Mouse (Mus musculus) embryonic fibroblast, embryonic 13.5 days (primary cell): Measurements from ENCODE around the gene Stil. TPM values are rescaled to one million over a fixed set of nuclear protein-coding genes. Genes with fewer than 3 reads are reported as not detected.

Experiments used
- H3K27ac ChIP-seq: 2 replicates; pipeline ENCODE4 v1.5.1; 2012; ENCODE audit warnings: low read length, control low read depth, inconsistent platforms; ENCODE audit not compliant: insufficient read depth
- H3K4me1 ChIP-seq: 2 replicates; pipeline ENCODE4 v1.6.1; 2011; ENCODE audit warnings: low read length; ENCODE audit not compliant: control insufficient read depth, insufficient read depth
- H3K4me3 ChIP-seq: 2 replicates; pipeline ENCODE4 v1.5.1; 2011; ENCODE audit warnings: mild to moderate bottlenecking, control low read depth, low read length; ENCODE audit not compliant: insufficient read depth
- CTCF ChIP-seq: IDR thresholded peaks from 2 replicates; pipeline ENCODE4 v1.5.1; 2011; ENCODE audit warnings: mild to moderate bottlenecking, control low read depth, low read length, moderate library complexity, borderline replicate concordance; ENCODE audit not compliant: insufficient read depth
- POLR2A ChIP-seq: IDR thresholded peaks from 2 replicates; pipeline ENCODE4 v1.6.1; 2011; ENCODE audit warnings: low read depth, mild to moderate bottlenecking, control low read depth, low read length, moderate library complexity
- polyA plus RNA-seq: library from polyadenylated mRNA; stranded (reverse); fragments of >200 nt; gene quantifications from 2 replicates; pipeline ENCODE4 v1.2.4, GENCODE M21; 2011; ENCODE audit warnings: low read depth; ENCODE audit not compliant: missing spikeins, insufficient read length

Gene Stil
- polyA plus RNA-seq, 1 experiment, result 14.4 TPM

GRCm38 (mm10) chr4:115038242-115038641, 38.3 kb downstream of the Stil start:
- TF ChIP-seq CTCF (peak; percentile 74; the same call in 1 of the 2 replicates), POLR2A (no peak)
- H3K27ac ChIP-seq, result no peak overlapping the region
- H3K4me3 ChIP-seq, result no peak overlapping the region
- no peaks in the 10 kb centered on the region for H3K4me1 ChIP-seq

- TF ChIP-seq POLR2A, result no peak
- TF ChIP-seq CTCF, result no peak
- H3K4me3 ChIP-seq, result no peak overlapping the region
- H3K4me1 ChIP-seq, result no peaks in the 10 kb centered on the region
Observed at GRCm38 (mm10) chr4:115045621-115046020, 45.7 kb downstream of the Stil start.

GRCm38 (mm10) chr4:115047750-115048149, 47.8 kb downstream of the Stil start:
- Histone ChIP-seq H3K27ac (no peak overlapping the region), H3K4me3 (no peak overlapping the region), H3K4me1 (no peaks in the 10 kb centered on the region; the same call in 1 of the 2 replicates)
- no peak for TF ChIP-seq POLR2A
- TF ChIP-seq CTCF, result no peak

More at GRCm38 (mm10) chr4:115045621-115046020, 45.7 kb downstream of the Stil start:
- H3K27ac ChIP-seq, result no peak overlapping the region

GRCm38 (mm10) chr4:115048190-115048589, 48.2 kb downstream of the Stil start:
- Histone ChIP-seq H3K4me1 (no peaks in the 10 kb centered on the region; the same call in 1 of the 2 replicates), H3K27ac (no peak overlapping the region), H3K4me3 (no peak overlapping the region)
- TF ChIP-seq POLR2A (no peak), CTCF (no peak)

- TF ChIP-seq POLR2A (no peak), CTCF (no peak)
- Histone ChIP-seq H3K4me1 (no peaks in the 10 kb centered on the region; the same call in 1 of the 2 replicates), H3K27ac (no peak overlapping the region), H3K4me3 (no peak overlapping the region)
Observed at GRCm38 (mm10) chr4:115051245-115051644, 51.3 kb downstream of the Stil start.

GRCm38 (mm10) chr4:115052343-115053005, 52.5 kb downstream of the Stil start:
- H3K27ac ChIP-seq, result no peak overlapping the region
- TF ChIP-seq CTCF (no peak), POLR2A (no peak)
- no peaks in the 10 kb centered on the region; the same call in 1 of the 2 replicates for H3K4me1 ChIP-seq
- H3K4me3 ChIP-seq, result peak overlapping the region; percentile 36

- H3K4me3 ChIP-seq, result no peak overlapping the region
- TF ChIP-seq POLR2A (no peak), CTCF (no peak)
- H3K4me1 ChIP-seq, result no peaks in the 10 kb centered on the region; the same call in 1 of the 2 replicates
- H3K27ac ChIP-seq, result no peak overlapping the region
Observed at GRCm38 (mm10) chr4:115055044-115055443, 55.1 kb downstream of the Stil start.

GRCm38 (mm10) chr4:115055691-115056090, 55.7 kb downstream of the Stil start:
- Histone ChIP-seq H3K4me1 (no peaks in the 10 kb centered on the region; the same call in 1 of the 2 replicates), H3K4me3 (no peak overlapping the region), H3K27ac (no peak overlapping the region)
- TF ChIP-seq POLR2A (no peak), CTCF (no peak)

- TF ChIP-seq POLR2A (no peak), CTCF (no peak)
- Histone ChIP-seq H3K4me3 (peak within 1 kb of the TSS; percentile 18), H3K4me1 (no peaks in the 10 kb centered on the region; the same call in 1 of the 2 replicates), H3K27ac (no peak within 1 kb of the TSS)
Observed at GRCm38 (mm10) chr4:115056371-115056920, 56.5 kb downstream of the Stil start, which contains the start of gene Tal1. Gene Tal1 (plus strand): TSS chr4:115056426.
